Mouse (Mus musculus) spleen, adult 2 months (tissue): Measurements from ENCODE around the gene Nt5c1a.

Experiments used
- CTCF ChIP-seq: fragments of 200-500 bp; IDR thresholded peaks from 2 replicates; pipeline ENCODE4 v1.5.1; 2011; ENCODE audit warnings: mild to moderate bottlenecking, inconsistent platforms; ENCODE audit not compliant: insufficient read depth, insufficient read length, insufficient replicate concordance; ENCODE audit errors: extremely low read depth
- POLR2A ChIP-seq: fragments of 200-500 bp; IDR thresholded peaks from 2 replicates; pipeline ENCODE4 v1.6.1; 2011; ENCODE audit warnings: low read depth, low read length, inconsistent platforms

DNA sequence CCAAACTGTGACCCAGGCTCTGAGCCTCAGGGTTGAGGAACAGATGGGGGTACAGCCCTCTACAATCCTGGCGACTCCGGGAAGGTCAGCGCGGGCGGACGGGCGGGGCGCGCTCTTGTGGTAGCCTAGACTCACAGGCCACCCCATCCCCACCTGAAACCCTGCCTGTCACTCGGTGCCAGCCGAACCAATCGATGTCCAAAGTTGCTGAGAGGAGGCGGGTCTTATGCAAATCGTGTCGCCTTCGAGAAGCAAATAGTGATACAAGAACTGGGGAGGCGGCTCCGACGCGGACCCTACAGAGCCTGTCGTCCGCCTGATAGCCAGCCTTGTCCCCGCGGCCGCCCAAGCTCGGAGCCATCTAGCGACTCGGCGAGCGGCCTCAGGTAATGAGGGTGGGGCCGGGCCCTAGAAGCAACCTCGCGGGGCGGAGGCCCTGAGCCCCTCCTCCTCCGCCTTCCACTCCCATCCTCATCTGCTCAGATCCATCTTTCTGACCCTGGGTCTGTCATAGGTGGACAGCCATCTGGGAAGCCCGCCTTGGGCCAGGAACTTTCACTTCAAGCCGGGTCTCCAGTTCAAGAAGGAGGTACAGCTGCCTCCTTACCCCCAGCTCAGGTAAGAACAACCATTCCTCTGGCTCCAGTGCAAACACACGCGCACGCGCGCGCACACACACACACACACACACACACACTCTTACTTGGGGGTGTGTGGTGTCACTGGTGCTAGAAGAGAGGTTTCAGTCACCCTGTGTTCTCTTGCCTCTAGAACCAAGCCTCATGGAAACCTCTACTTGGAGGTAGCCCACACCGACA is 17.9 kb upstream of the Nt5c1a start:
- TF ChIP-seq CTCF (no peak), POLR2A (no peak)
